Mouse (Mus musculus) C2C12 (cell line): Measurements from ENCODE around the gene Cdk14.

Experiments
- CTCF ChIP-seq: IDR thresholded peaks from one replicate; pipeline ENCODE4 v1.5.1; 2011; ENCODE audit not compliant: control insufficient read depth, insufficient read depth, insufficient read length
- FOSL1 ChIP-seq: IDR thresholded peaks from one replicate; pipeline ENCODE4 v1.8.0; 2011; ENCODE audit warnings: mild to moderate bottlenecking, low read length; ENCODE audit not compliant: poor library complexity, insufficient read depth, severe bottlenecking

DNA sequence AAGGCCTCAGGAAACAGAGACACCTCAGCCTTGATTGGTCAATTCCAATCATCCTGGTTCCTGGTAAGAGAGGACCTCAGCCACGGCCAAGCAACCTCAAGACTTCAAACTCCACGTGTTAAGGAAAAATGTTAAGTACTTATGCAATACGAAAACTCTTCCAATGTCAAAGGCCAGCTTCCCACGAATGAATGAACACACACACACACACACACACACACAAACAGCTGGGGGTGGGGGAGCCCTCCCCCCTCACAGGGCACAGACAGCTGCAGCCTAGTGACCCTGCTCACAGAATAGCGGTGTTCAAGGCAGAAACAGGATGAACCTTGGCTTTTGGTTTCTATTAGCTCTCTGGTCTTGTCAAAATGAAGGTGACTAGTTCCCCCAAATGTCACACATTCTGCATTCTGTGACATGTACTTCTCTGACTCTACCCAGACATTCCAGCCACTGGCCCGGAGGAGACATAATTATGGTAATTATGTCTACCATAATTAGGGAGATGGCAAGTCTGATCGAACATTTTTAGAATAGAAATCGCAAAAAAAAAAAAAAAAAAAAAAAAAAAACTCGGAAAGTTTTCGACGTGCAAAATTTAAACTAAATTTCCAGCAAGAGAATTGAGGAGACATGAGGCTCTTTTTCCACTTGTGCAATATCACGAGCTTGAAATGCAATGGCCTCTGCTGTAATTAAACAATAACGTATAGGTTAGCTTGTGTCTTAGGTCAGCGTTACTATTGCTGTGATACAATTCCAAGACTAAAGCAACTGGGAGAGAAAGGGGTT, 54.6 kb downstream of the Cdk14 start:
- TF ChIP-seq CTCF (no peak), FOSL1 (no peak)
